Comparison of ENCODE assay signal across 8 mouse cellular contexts in genomic region chrX:56791268-56791667, GRCm38 (mm10). TPM values are rescaled to one million over a fixed set of nuclear protein-coding genes. Genes with fewer than 3 reads are reported as not detected.
DNase-seq lines count a peak whose midpoint lies in the region; ATAC-seq and TF ChIP-seq lines count a peak whose summit lies in the region.

No protein-coding gene starts in this region.

- no peak overlapping the region for H3K4me3 ChIP-seq in lung, postnatal 0 days (ENCODE audit: low read depth, low read length)

- peak; percentile 69 for TF ChIP-seq CTCF in lung, postnatal 0 days (IDR thresholded peaks at IDR 0.05)

- intact Hi-C loops in heart, postnatal 10 days (cut with DNase I) = loop anchor here (1.0 to 2.0 kb wide), 2 partner anchors 36 to 140 kb away; no protein-coding TSS in a partner anchor

- no peaks in the 10 kb centered on the region for H3K36me3 ChIP-seq in lung, postnatal 0 days (ENCODE audit: insufficient read depth, low read length)

- H3K4me1 ChIP-seq in lung, postnatal 0 days (ENCODE audit: insufficient read depth, low read depth, low read length) = no peaks in the 10 kb centered on the region

- TF ChIP-seq EP300 in lung, postnatal 0 days (IDR thresholded peaks at IDR 0.05) = no peak

- H3K9me3 ChIP-seq in lung, postnatal 0 days (ENCODE audit: low read length) = no peaks in the 10 kb centered on the region

- no peak overlapping the region for H3K9ac ChIP-seq in lung, postnatal 0 days (replicated peaks; ENCODE audit: low read depth)

- no peak overlapping the region for H3K4me2 ChIP-seq in lung, postnatal 0 days (replicated peaks; ENCODE audit: low read depth, low read length)

- ATAC-seq in lung, postnatal 0 days = peak; percentile 49

- peak; percentile 6 for DNase-seq in CD4-positive helper T cell, adult 2 months (ENCODE audit: low read depth, low spot score)
- DNase-seq in adrenal gland, postnatal 10 days = peak; percentile 72
- peak; percentile 22 for DNase-seq in embryo, embryonic 9.5 days (ENCODE audit: extremely low spot score)
- peak; percentile 50 to 69 for DNase-seq in heart, postnatal 10 days
- peak; percentile 26 to 50 for DNase-seq in layer of hippocampus, adult 8-10 months (ENCODE audit: low spot score in 2 of 2)
- peak; percentile 51 for DNase-seq in lung, postnatal 0 days (ENCODE audit: low spot score)
- DNase-seq in right cerebral cortex, adult 18-20 months = peak; percentile 39
- no peak for DNase-seq in T-cell, adult 2 months (ENCODE audit: low spot score)

- H3K27me3 ChIP-seq in lung, postnatal 0 days (replicated peaks; ENCODE audit: insufficient read depth, low read length) = no peaks in the 10 kb centered on the region

- WGBS in lung, postnatal 0 days = 46% methylated on average over 14 of the region's 15 CpGs

- H3K27ac ChIP-seq in lung, postnatal 0 days (ENCODE audit: low read length) = no peak overlapping the region

RNA-seq across cellular contexts. Expression of gene Map7d3, which starts 30.9 kb away (rescaled TPM):
- total RNA-seq in adrenal gland, postnatal 10 days (2021) = 1 to 10 TPM; 3.6 TPM
- total RNA-seq in heart, postnatal 10 days (2021) = 1 to 10 TPM; 1.7 to 2.1 TPM
- total RNA-seq in layer of hippocampus, adult 8-10 months (2022) = not detected
- 2.4 and 2.6 TPM in 2 replicates for polyA plus RNA-seq in lung, postnatal 0 days (2015; fragmentation: Nextera tagmentation; extraction: Ambion mirVana)

RNA-seq across cellular contexts. Expression of gene Fhl1, which starts 59.7 kb away (rescaled TPM):
- total RNA-seq in adrenal gland, postnatal 10 days (2021) = 100 to 1,000 TPM; 146 to 212 TPM
- total RNA-seq in heart, postnatal 10 days (2021) = 100 to 1,000 TPM; 137 to 186 TPM
- total RNA-seq in layer of hippocampus, adult 8-10 months (2022) = 100 to 1,000 TPM in 1 of 4 experiments, 10 to 100 TPM in 3; 77.8 to 104 (median 90.7) TPM
- polyA plus RNA-seq in lung, postnatal 0 days (2015; fragmentation: Nextera tagmentation; extraction: Ambion mirVana) = 982 and 1,058 TPM in 2 replicates
